ENCODE assay signal across 26 mouse cellular contexts in the genomic region with DNA sequence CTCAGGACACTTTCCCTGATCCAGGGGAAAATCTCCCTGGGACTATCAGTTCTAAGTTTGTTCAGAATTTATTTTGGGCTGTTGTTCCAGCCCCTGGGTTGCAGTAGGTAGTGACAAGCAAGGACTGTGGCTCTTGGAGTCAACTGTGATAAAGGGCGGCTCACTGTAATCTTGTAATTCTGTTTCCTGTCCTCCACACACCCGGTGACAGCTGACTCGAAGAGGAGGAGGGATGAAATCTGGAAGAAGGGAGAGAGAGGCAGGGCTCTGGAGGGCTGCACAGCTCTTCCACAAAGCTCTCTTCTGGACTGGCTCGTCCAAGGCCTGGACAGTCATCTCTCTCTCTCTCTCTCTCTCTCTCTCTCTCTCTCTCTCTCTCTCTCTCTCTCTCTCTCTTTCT. TPM values are rescaled to one million over a fixed set of nuclear protein-coding genes. Genes with fewer than 3 reads are reported as not detected.
A peak's percentile ranks its signal among the peaks of the same experiment; 100 is the strongest.
DNase-seq lines count a peak whose midpoint lies in the region; ATAC-seq lines count a peak whose summit lies in the region.
"Had no signal": no experiment of that assay in that cellular context is flagged by ENCODE, and none has a peak within 500 bp of the region (broad histone marks: within the 10 kb centered on the region; RNA-seq: fewer than 3 reads in every experiment).

No protein-coding gene starts in this region.

- no peak overlapping the region for H3K4me2 ChIP-seq in heart, embryonic 14.5 days (ENCODE audit: low read length)
- H3K4me2 ChIP-seq in lung, embryonic 16.5 days (ENCODE audit: low read depth, low read length), result no peak overlapping the region
- H3K4me2 ChIP-seq: embryonic facial prominence, embryonic 15.5 days; hindbrain, embryonic 14.5 days; intestine, embryonic 15.5 days had no signal

- no peak overlapping the region for H3K9ac ChIP-seq in heart, embryonic 14.5 days (ENCODE audit: low read length)
- no peak overlapping the region for H3K9ac ChIP-seq in lung, embryonic 16.5 days (ENCODE audit: low read length)
- H3K9ac ChIP-seq: embryonic facial prominence, embryonic 15.5 days; hindbrain, embryonic 14.5 days; intestine, embryonic 15.5 days had no signal

- 15% methylated on average over 4 of the region's 4 CpGs for WGBS in heart, embryonic 10.5 days
- 1% methylated on average over 4 of the region's 4 CpGs for WGBS in heart, embryonic 14.5 days
- WGBS in lung, embryonic 16.5 days, result 17% methylated on average over 4 of the region's 4 CpGs

- H3K4me3 ChIP-seq in heart, embryonic 10.5 days, result no peak overlapping the region
- no peak overlapping the region for H3K4me3 ChIP-seq in heart, embryonic 14.5 days (ENCODE audit: control insufficient read depth in 1 of 2, insufficient read depth in 1 of 2, low read depth in 1 of 2, low read length in 2 of 2)
- no peak overlapping the region for H3K4me3 ChIP-seq in lung, embryonic 16.5 days (ENCODE audit: low read length)
- H3K4me3 ChIP-seq: embryonic facial prominence, embryonic 15.5 days; erythroblast, embryonic 14.5 days; forebrain, embryonic 10.5 days; gastrocnemius, adult 2 months; hindbrain, embryonic 10.5 days; intestine, embryonic 15.5 days had no signal

- peak; percentile 84 for DNase-seq in heart, embryonic 10.5 days (ENCODE audit: low spot score)
- no peak for DNase-seq in heart, postnatal 25 days (ENCODE audit: low spot score)
- DNase-seq in heart, postnatal 36 days, result no peak
- DNase-seq in lung, adult 18-20 months, result no peak
- DNase-seq: adrenal gland, adult 8-10 months; adrenal gland, postnatal 36 days; B cell, adult 2 months; cerebellum, adult 2 months; cerebellum, postnatal 10 days; embryo, embryonic 11 days; gastrocnemius, adult 2 months; gastrocnemius, postnatal 25 days; kidney, adult 18-20 months had no signal

- peaks cover 81% of the 10 kb centered on the region for H3K36me3 ChIP-seq in heart, embryonic 10.5 days
- H3K36me3 ChIP-seq in heart, embryonic 14.5 days (ENCODE audit: control insufficient read depth, insufficient read depth, low read length), result peaks cover 65% of the 10 kb centered on the region
- peaks cover 10% of the 10 kb centered on the region; the same call in 1 of the 2 replicates for H3K36me3 ChIP-seq in lung, embryonic 16.5 days (ENCODE audit: control insufficient read depth, insufficient read depth, low read length)
- H3K36me3 ChIP-seq: embryonic facial prominence, embryonic 15.5 days; forebrain, embryonic 10.5 days; G1E; hindbrain, embryonic 10.5 days; intestine, embryonic 15.5 days had no signal

- peaks cover 53% of the 10 kb centered on the region for H3K4me1 ChIP-seq in heart, embryonic 10.5 days
- H3K4me1 ChIP-seq in heart, embryonic 14.5 days (ENCODE audit: control insufficient read depth in 2 of 2, insufficient read depth in 2 of 2, low read length in 2 of 2), result peaks cover 26 to 37% of the 10 kb centered on the region in 2 experiments
- H3K4me1 ChIP-seq in lung, embryonic 16.5 days (replicated peaks; ENCODE audit: control insufficient read depth, insufficient read depth, low read length), result no peaks in the 10 kb centered on the region
- H3K4me1 ChIP-seq: embryonic facial prominence, embryonic 15.5 days; forebrain, embryonic 10.5 days; hindbrain, embryonic 10.5 days; intestine, embryonic 15.5 days had no signal

- H3K27ac ChIP-seq in heart, embryonic 10.5 days, result peak overlapping the region; percentile 60
- peak overlapping the region; percentile 68 to 77 for H3K27ac ChIP-seq in heart, embryonic 14.5 days (replicated peaks in 1 of 2; ENCODE audit: control insufficient read depth in 1 of 2, insufficient read depth in 1 of 2, low read depth in 2 of 2, low read length in 2 of 2)
- H3K27ac ChIP-seq in lung, embryonic 16.5 days (ENCODE audit: low read length), result no peak overlapping the region
- H3K27ac ChIP-seq: embryonic facial prominence, embryonic 15.5 days; forebrain, embryonic 10.5 days; gastrocnemius, adult 2 months; hindbrain, embryonic 10.5 days; hindbrain, embryonic 14.5 days; intestine, embryonic 15.5 days had no signal

- H3K9me3 ChIP-seq in heart, embryonic 10.5 days, result no peaks in the 10 kb centered on the region
- H3K9me3 ChIP-seq in heart, embryonic 14.5 days (ENCODE audit: control insufficient read depth, low read length), result no peaks in the 10 kb centered on the region
- H3K9me3 ChIP-seq in lung, embryonic 16.5 days (ENCODE audit: control insufficient read depth, low read length), result no peaks in the 10 kb centered on the region
- H3K9me3 ChIP-seq: embryonic facial prominence, embryonic 15.5 days; forebrain, embryonic 10.5 days; hindbrain, embryonic 10.5 days; intestine, embryonic 15.5 days had no signal

- no peaks in the 10 kb centered on the region for H3K27me3 ChIP-seq in heart, embryonic 10.5 days (ENCODE audit: insufficient read depth, poor library complexity, severe bottlenecking)
- H3K27me3 ChIP-seq in heart, embryonic 14.5 days (ENCODE audit: control insufficient read depth, insufficient read depth, low read length), result no peaks in the 10 kb centered on the region
- no peaks in the 10 kb centered on the region for H3K27me3 ChIP-seq in lung, embryonic 16.5 days (ENCODE audit: control insufficient read depth, insufficient read depth, low read depth, low read length)

- peak; percentile 62 for ATAC-seq in heart, embryonic 14.5 days (ENCODE audit: insufficient number of reproducible peaks, insufficient read depth, low FRiP score, low read depth)
- peak; percentile 34; the same call in 1 of the 2 replicates for ATAC-seq in lung, embryonic 16.5 days (ENCODE audit: low read depth)
- ATAC-seq in common myeloid progenitor, adult 5-6 weeks (replicated peaks; ENCODE audit: low read depth, poor library complexity, severe bottlenecking), result peak; percentile 52; the same call in 1 of the 2 replicates
- ATAC-seq: CD4-positive, CD25-positive, alpha-beta regulatory T cell, adult 4 months; forebrain, embryonic 14.5 days; intestine, embryonic 15.5 days had no signal

- intact Hi-C loops in heart, postnatal 25 days (cut with DNase I), result no loop called here
- intact Hi-C loops in heart, postnatal 36 days (cut with DNase I), result no loop called here

RNA-seq across cellular contexts. Expression of a gene that starts 24.6 kb away (rescaled TPM):
- polyA plus RNA-seq in heart, embryonic 10.5 days (2016; fragmentation: Nextera tagmentation; extraction: Ambion mirVana), result 41.9 and 44.2 TPM in 2 replicates
- 10 to 100 TPM; 29.0 to 33.6 TPM for total RNA-seq in heart, postnatal 25 days (2021)
- 33.1 and 39.2 TPM in 2 replicates for polyA plus RNA-seq in heart, embryonic 14.5 days (2014; fragmentation: Nextera tagmentation; extraction: Ambion mirVana)
- 10 to 100 TPM; 26.5 to 40.1 TPM for total RNA-seq in heart, postnatal 36 days (2021)
- polyA plus RNA-seq in lung, embryonic 16.5 days (2015; fragmentation: Nextera tagmentation; extraction: Ambion mirVana), result 53.0 and 58.7 TPM in 2 replicates
- total RNA-seq in common myeloid progenitor, adult 5-6 weeks (2017), result not detected in 2 replicates
- total RNA-seq: granulocyte monocyte progenitor cell, adult 5-6 weeks had no signal
- polyA plus RNA-seq: CD4-positive, CD25-positive, alpha-beta regulatory T cell, adult 4 months; cerebellum, adult 2 months; erythroblast, embryonic 14.5 days; G1E; hindbrain, embryonic 10.5 days had no signal

Comparison
In these comparisons a context has a peak if more than half of its experiments do, and no peak if none do; other contexts are left out.
1. RNA of a gene that starts 24.6 kb away (total RNA-seq): 26.5 to 40.1 TPM in heart, postnatal 36 days and 29.0 to 33.6 TPM in heart, postnatal 25 days; not detected in common myeloid progenitor, adult 5-6 weeks; every median in the first group is over 10 times any median in the second.
2. Peak in every context shown above with its lines, with median percentiles within 50 percentile points of each other: ATAC-seq.